Mouse (Mus musculus) embryo, embryonic 10.5 days (tissue): ENCODE data around the gene Ddit4l.
"Not testable (repeated sequence)": the region's sequence is repeated elsewhere in the genome, so short reads cannot be mapped to it uniquely, and the experiment has no call there.

Source experiments
- DNase-seq: peaks from one replicate; pipeline ENCODE4 v3.0.0-alpha.2; 2015; ENCODE audit warnings: low spot score

The Ddit4l gene

DNA sequence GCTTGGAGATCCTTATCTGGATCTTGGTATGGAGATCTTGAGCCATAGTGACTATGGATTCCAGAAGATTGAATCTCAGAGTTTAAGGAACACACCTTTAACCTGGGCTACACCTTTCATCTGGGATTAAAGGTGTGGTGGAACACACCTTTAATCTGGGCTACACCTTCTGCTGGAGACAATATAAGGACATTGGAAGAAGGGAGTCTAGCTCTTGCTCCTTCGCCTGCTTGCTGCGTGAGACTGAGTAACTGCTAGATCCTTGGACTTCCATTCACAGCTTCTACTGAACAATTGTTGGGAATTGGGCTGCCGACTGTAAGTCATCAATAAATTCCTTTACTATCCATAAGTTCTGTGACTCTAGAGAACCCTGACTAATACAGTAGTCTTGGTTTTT is at the start of gene Ddit4l:
TSS of gene Ddit4l (plus strand) at position 301 of the 400 bp plus-strand sequence.
- not testable (repeated sequence) for DNase-seq

DNA sequence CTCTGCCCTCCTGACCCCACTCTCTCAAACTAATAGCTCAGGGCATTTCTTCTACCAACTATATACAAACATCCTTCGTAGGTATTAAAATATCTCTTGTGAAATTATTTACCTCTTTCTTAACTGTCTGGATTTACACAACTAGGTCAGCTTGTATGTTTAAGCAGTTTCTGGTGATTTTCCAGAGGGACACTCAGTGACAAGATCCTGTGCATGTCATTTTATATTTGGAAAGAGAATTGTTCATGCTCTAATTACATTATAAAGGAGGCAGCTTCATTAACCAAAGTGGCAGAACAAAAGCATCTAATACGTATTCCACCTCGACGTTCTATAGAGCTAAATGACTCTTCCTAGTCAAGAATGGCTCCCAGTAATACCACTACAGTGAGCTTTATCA is 45.3 kb upstream of the Ddit4l start:
- no peak for DNase-seq

GRCm38 (mm10) chr3:137586376-137586969 is 34.9 kb upstream of the Ddit4l start:
- no peak for DNase-seq

GRCm38 (mm10) chr3:137589811-137590210 is 31.6 kb upstream of the Ddit4l start:
- DNase-seq: no peak

DNA sequence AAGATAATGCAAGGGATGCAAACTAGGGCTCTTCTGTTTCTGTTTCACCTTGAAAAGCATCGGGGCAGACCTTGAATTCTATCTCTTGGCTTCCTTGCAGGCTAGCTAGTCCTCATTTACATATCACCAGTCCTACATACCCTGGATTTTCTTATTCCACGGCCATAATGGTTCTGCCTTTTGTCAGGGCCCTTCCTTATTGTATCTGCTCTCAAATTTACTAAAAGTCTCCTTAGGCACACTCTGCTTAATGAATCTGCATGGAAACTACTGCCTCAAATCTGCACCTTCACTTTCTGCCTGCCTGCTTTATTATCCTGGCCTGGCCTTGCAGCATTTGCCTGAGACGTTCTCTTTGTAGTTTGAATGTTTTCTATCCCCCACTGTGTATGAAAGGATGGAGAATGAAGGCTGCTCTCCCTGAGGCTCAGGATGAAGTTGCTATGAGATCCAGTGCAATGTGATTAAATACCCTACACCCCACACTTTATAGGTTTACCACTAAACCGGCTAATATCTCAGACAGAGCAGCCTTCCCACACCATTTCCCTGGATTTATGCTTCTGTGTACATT is 27.0 kb upstream of the Ddit4l start:
- DNase-seq: no peak

DNA sequence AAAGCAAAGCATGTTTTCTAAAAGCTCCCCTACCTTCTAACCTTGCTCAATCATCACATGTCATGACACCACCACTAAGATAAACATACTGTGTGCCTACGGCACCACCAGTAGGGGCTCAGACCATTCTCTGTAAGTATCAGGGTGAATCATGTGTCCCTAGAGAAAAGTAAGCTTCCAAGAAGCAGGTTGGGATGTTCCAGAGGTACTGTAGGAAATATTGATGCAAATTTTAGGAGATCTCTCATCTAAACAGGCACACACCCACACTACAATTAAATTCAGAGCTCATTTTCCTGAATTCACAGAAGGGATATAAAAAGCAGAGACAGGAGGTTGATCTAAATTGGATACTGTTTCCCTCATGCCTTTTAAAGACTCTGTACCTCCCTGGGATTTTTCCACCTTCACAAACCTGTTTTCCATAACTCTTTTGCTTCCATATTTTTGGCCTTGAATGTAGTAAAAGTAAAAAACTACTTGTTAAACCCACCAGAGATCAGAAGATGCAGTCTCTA is 12.4 kb upstream of the Ddit4l start:
- no peak for DNase-seq

GRCm38 (mm10) chr3:137610457-137611109 is 10.8 kb upstream of the Ddit4l start:
- no peak for DNase-seq

- DNase-seq: no peak
Measured at GRCm38 (mm10) chr3:137611110-137611857, 10.1 kb upstream of the Ddit4l start.

GRCm38 (mm10) chr3:137611981-137612380 is 9.4 kb upstream of the Ddit4l start:
- DNase-seq: no peak

DNA sequence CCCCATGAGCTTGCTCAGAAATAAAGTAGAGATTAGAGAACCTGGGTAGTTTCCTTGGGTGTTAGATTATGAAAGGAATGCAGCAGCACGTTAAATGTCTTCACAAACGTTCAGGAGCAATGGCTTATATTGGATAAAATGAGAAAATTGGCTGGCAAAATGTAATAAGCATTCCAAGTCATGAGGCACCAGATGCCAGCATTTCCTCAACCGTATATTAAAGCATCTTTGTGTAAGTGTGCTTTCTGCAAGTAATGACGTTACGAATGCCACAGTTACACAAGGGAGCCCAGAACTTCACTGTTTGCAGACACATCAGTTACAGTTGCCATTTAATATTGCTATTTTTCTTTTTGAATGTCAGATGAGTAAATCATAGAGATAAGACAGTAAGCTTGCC is 872 bp upstream of the Ddit4l start:
- no peak for DNase-seq

GRCm38 (mm10) chr3:137622091-137622490 is 679 bp downstream of the Ddit4l start:
- DNase-seq: no peak

GRCm38 (mm10) chr3:137622895-137623580 is 1.6 kb downstream of the Ddit4l start:
- no peak for DNase-seq

DNA sequence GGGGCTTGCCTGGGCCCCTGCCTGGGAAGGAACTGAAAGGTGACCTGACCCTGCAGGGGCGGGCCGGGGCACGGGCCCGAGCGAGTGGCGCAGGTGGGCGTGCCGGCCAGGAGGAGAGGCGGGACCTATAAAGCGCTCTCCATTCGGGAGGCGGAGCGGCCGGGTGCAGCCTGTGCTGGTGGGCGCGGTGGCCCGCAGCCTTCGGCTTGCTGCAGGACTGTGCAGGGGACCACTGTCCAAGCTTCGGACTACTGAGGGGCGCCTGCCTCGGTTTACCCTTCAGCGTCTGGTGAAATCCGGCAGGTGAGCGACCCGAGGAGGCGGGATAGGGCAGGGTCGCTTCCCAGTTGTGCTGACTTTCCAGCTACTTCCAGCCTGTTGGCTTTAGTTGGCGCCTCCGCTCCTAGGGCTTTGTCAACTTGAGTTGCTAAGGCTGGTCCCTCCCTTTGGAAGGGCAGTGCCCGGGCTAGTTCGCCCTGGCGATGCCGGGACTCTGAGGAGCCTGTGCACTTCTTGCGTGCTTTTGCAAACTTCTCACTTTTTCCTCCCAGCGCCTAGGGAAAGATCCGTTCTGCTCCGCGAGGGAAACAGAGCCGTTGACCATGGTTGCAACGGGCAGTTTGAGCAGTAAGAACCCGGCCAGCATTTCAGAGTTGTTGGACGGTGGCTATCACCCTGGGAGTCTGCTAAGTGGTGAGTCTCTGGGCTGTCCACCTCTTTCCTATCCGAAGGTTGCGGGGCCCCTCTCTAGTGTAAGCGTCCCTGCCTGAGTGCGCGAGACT is 2.4 kb downstream of the Ddit4l start:
- DNase-seq: peak; percentile 82

DNA sequence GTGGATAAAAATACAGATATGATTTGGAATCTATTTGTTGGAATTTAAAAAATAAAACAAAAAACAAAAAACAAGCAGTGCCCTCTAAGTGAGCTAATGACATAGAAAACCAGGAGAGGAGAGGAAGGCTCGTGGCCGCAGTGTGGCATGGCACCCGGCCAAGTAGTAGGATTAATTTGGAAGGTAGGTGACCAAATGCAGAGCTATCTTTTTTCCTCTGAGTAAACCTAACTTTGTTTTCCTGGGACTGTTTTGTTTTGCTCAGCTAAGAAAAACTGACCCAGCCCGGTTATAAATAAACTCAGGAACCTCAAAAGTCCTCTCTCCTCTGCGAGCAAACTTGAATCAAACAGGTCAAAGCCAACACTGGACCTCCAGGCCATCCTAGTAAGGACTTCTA is 3.6 kb downstream of the Ddit4l start:
- DNase-seq: no peak

DNA sequence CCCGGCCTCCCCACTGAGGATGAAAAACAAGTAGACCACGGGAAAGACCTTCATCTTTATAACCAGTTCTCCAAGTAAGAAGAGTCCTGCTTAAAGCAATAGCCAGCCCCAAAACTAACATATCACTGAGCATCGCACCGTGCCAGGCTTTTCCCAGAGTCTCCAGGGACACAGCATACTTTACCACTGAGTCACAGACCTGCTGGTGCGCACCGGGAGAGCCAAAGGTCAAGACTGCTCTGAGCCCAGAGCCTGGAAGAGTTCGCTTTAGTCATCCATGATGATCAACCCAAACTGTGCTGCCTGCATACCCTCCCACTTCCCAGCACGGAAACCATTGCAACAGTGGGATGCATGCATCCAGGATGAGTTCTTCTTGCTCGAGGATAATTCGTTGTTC is 12.3 kb downstream of the Ddit4l start:
- DNase-seq: no peak

DNA sequence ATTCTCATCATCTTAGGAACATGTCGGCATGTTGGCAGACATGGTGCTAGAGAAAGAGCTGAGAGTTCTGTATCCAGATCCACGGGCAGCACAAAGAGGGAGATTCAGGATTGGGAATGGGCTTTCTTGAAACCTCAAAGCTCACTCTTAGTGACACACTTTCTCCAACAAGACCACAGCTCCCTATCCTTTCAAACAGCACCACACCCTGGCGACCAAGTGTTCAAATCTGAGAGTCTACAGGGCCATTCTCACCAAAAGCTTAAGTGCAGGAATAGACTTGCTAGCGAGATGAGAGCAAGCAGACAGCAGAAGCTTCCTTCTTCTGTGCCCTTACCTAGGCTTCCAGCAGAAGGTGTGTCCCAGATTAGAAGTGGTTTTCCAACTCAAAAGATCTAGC is 15.2 kb downstream of the Ddit4l start:
- DNase-seq: no peak

DNA sequence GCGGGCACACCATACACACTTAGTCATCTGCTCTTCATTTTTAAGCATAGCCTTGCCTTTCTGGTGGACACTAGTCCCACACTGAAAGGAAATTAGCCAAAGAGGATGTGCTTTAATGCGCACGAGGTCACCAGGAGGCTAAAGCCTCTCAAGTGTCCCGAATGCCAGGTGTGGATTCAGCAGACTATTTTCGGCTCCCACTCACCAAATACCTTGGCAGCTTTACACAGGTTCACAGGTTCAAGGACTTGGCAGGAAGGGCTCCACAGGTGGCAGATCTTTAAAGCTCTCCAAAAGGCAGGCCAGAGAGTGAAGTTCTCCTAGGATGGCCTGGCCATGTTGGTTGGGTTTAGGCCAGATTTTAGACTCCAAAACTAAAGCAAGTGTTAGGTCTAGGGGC is 19.8 kb downstream of the Ddit4l start:
- DNase-seq: no peak

DNA sequence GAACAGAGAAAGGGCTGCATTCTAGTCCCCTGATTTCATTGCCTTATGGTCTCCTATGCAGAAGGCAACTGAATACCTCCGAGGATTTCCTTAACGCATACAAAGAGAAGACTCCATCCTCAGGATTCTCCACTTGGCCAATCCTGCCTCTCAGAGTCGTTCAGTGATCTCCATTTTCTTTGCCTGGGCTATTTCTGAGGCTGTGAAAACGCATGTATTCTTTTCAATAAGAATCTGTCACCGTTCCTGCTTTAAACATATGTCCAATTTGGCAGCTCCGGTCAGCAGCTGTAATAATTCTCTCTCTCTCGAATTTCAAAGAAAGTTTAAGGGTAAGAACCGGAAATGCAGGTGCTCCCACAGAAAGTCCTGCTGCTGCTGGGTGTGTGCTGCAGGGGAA is 20.7 kb downstream of the Ddit4l start:
- DNase-seq: no peak

- no peak for DNase-seq
Measured at GRCm38 (mm10) chr3:137642568-137642967, 21.2 kb downstream of the Ddit4l start.

DNA sequence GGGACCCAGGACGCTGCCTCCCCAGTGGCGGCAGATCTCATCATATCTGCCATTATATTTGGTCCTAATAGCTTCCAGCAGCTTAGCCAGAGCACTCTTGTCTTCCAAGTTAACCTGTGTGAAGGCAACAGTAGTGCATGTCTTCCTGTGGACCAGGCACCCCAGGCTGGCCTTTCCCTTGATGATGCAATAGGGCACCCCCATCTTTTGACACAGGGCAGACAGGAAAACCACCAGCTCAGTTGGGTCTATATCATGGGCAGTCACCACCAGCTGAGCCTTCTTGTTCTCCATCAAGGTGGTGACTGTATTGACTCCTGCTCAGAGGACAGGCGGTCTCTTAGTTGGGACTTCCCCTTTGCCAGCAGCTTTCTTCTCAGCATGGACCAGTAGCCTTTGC is 22.7 kb downstream of the Ddit4l start:
- no peak for DNase-seq

DNA sequence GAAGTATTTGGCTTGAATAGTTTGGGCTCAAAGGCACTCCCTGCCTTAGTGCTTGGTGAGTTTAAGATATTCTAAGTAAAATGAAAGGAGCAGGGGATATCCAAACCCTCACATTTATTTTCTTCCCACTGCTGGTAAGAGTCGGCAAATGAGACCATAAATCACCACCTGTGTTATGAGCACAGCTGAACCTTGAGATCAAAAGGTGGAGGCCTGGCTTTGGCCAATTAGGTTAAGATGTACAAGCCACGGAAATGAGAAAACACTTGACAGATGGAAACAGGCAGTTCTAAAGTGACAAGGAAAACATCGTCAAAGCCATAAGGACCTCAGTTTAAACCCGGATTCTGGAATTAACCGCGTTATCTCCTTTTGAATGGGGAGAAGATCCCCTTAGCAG is 23.5 kb downstream of the Ddit4l start:
- peak; percentile 19 for DNase-seq
